Mouse (Mus musculus): ENCODE results near the gene Wsb2.
"Not testable (repeated sequence)": the region's sequence is repeated elsewhere in the genome, so short reads cannot be mapped to it uniquely, and the experiment has no call there.

The Wsb2 gene

GRCm38 (mm10) chr5:117357129-117357477 is at the start of gene Wsb2:
TSS of gene Wsb2 (plus strand) at chr5:117357304.
- DNase-seq = peak; percentile 80

GRCm38 (mm10) chr5:117307699-117308098 is 49.4 kb upstream of the Wsb2 start:
- DNase-seq = no peak

- no peak for DNase-seq
Observed at GRCm38 (mm10) chr5:117313420-117313819, 43.7 kb upstream of the Wsb2 start.

- DNase-seq = no peak
Observed at GRCm38 (mm10) chr5:117313909-117314308, 43.2 kb upstream of the Wsb2 start.

GRCm38 (mm10) chr5:117314587-117315428 is 42.3 kb upstream of the Wsb2 start:
- no peak for DNase-seq

- DNase-seq = peak; percentile 45
Observed at GRCm38 (mm10) chr5:117318741-117319629, 38.1 kb upstream of the Wsb2 start, which contains the start of gene Vsig10. TSS of gene Vsig10 (plus strand) at chr5:117319083.

GRCm38 (mm10) chr5:117323751-117324150 is 33.4 kb upstream of the Wsb2 start:
- no peak for DNase-seq

GRCm38 (mm10) chr5:117326408-117326807 is 30.7 kb upstream of the Wsb2 start:
- no peak for DNase-seq

- no peak for DNase-seq
Observed at GRCm38 (mm10) chr5:117330457-117330856, 26.6 kb upstream of the Wsb2 start.

GRCm38 (mm10) chr5:117337999-117338398 is 19.1 kb upstream of the Wsb2 start:
- DNase-seq = no peak

- no peak for DNase-seq
Observed at GRCm38 (mm10) chr5:117338503-117338902, 18.6 kb upstream of the Wsb2 start.

- DNase-seq = no peak
Observed at GRCm38 (mm10) chr5:117340081-117340480, 17.0 kb upstream of the Wsb2 start.

GRCm38 (mm10) chr5:117341896-117342295 is 15.2 kb upstream of the Wsb2 start:
- no peak for DNase-seq

GRCm38 (mm10) chr5:117344496-117344895 is 12.6 kb upstream of the Wsb2 start:
- DNase-seq = not testable (repeated sequence)

- DNase-seq = no peak
Observed at GRCm38 (mm10) chr5:117345432-117345976, 11.6 kb upstream of the Wsb2 start.

GRCm38 (mm10) chr5:117346281-117346680 is 10.8 kb upstream of the Wsb2 start:
- DNase-seq = no peak

- DNase-seq = no peak
Observed at GRCm38 (mm10) chr5:117347011-117347410, 10.1 kb upstream of the Wsb2 start.

- DNase-seq = no peak
Observed at GRCm38 (mm10) chr5:117347838-117348237, 9.3 kb upstream of the Wsb2 start.

GRCm38 (mm10) chr5:117348279-117348678 is 8.8 kb upstream of the Wsb2 start:
- DNase-seq = peak; percentile 48

- no peak for DNase-seq
Observed at GRCm38 (mm10) chr5:117354121-117354520, 3.0 kb upstream of the Wsb2 start.

- no peak for DNase-seq
Observed at GRCm38 (mm10) chr5:117355648-117356303, 1.3 kb upstream of the Wsb2 start.

GRCm38 (mm10) chr5:117356365-117357128 is 557 bp upstream of the Wsb2 start:
- peak; percentile 68 for DNase-seq

Measured in cerebellum, adult 11-12 months (tissue).